Mouse (Mus musculus): ENCODE data around the gene Prkg2. TPM values are rescaled to one million over a fixed set of nuclear protein-coding genes. Genes with fewer than 3 reads are reported as not detected.

Gene Prkg2
- polyA plus RNA-seq, 1 experiment from 2014 or later, result 7.7 TPM

GRCm38 (mm10) chr5:98882096-98882495, 155.1 kb downstream of the Prkg2 start:
- Histone ChIP-seq H3K4me3 (replicated peaks) (no peak overlapping the region), H3K9me3 (no peaks in the 10 kb centered on the region), H3K4me1 (no peaks in the 10 kb centered on the region), H3K27me3 (replicated peaks) (no peaks in the 10 kb centered on the region), H3K9ac (no peak overlapping the region), H3K27ac (no peak overlapping the region), H3K36me3 (no peaks in the 10 kb centered on the region), H3K4me2 (no peak overlapping the region)
- WGBS, result 55% methylated on average over 3 of the region's 3 CpGs
- no peak for ATAC-seq (ENCODE audit: insufficient read depth, low FRiP score, low read depth)

Other genes starting within 250 kb of the Prkg2 start
- 3.8 and 4.5 TPM in 2 replicates for gene Bmp3, start 182.9 kb downstream of the Prkg2 start, polyA plus RNA-seq (2015; fragmentation: Nextera tagmentation; extraction: Ambion mirVana)